Mouse (Mus musculus) retina, postnatal 7 days (tissue): ENCODE data around the gene Ankrd34a.

Experiments used
- DNase-seq: peaks from one replicate; pipeline ENCODE4 v3.0.0-alpha.2; 2012; ENCODE audit warnings: low read depth, low spot score

Gene Ankrd34a

GRCm38 (mm10) chr3:96563267-96563666 lies 33.2 kb upstream of the Ankrd34a start:
- no peak for DNase-seq

- no peak for DNase-seq
Measured at GRCm38 (mm10) chr3:96563911-96564632, 32.4 kb upstream of the Ankrd34a start.

GRCm38 (mm10) chr3:96564633-96565032 lies 31.8 kb upstream of the Ankrd34a start:
- DNase-seq, result no peak

- DNase-seq, result no peak
Measured at GRCm38 (mm10) chr3:96565105-96565504, 31.3 kb upstream of the Ankrd34a start.

- DNase-seq, result no peak
Measured at GRCm38 (mm10) chr3:96566661-96567450, 29.6 kb upstream of the Ankrd34a start.

GRCm38 (mm10) chr3:96568605-96569004 lies 27.8 kb upstream of the Ankrd34a start:
- DNase-seq, result no peak

- DNase-seq, result no peak
Measured at GRCm38 (mm10) chr3:96569506-96569905, 26.9 kb upstream of the Ankrd34a start.

GRCm38 (mm10) chr3:96569966-96570605 lies 26.4 kb upstream of the Ankrd34a start:
- no peak for DNase-seq

GRCm38 (mm10) chr3:96570643-96571042 lies 25.8 kb upstream of the Ankrd34a start:
- DNase-seq, result no peak

- DNase-seq, result no peak
Measured at GRCm38 (mm10) chr3:96571336-96571735, 25.1 kb upstream of the Ankrd34a start.

GRCm38 (mm10) chr3:96571896-96572698 lies 24.3 kb upstream of the Ankrd34a start:
- DNase-seq, result no peak

GRCm38 (mm10) chr3:96573611-96574511 lies 22.6 kb upstream of the Ankrd34a start:
- DNase-seq, result no peak

GRCm38 (mm10) chr3:96575272-96575984 lies 21.0 kb upstream of the Ankrd34a start:
- DNase-seq, result no peak

- no peak for DNase-seq
Measured at GRCm38 (mm10) chr3:96576005-96576658, 20.3 kb upstream of the Ankrd34a start.

- DNase-seq, result no peak
Measured at GRCm38 (mm10) chr3:96576690-96577541, 19.5 kb upstream of the Ankrd34a start, which contains the start of gene Gm16253. Gene Gm16253 (plus strand): TSS chr3:96576984.

GRCm38 (mm10) chr3:96577566-96577965 lies 18.9 kb upstream of the Ankrd34a start:
- DNase-seq, result no peak

- DNase-seq, result no peak
Measured at GRCm38 (mm10) chr3:96578561-96579238, 17.7 kb upstream of the Ankrd34a start.

GRCm38 (mm10) chr3:96579239-96579750 lies 17.1 kb upstream of the Ankrd34a start:
- DNase-seq, result no peak
